Mouse (Mus musculus): ENCODE data around the gene Spg7.

DNA sequence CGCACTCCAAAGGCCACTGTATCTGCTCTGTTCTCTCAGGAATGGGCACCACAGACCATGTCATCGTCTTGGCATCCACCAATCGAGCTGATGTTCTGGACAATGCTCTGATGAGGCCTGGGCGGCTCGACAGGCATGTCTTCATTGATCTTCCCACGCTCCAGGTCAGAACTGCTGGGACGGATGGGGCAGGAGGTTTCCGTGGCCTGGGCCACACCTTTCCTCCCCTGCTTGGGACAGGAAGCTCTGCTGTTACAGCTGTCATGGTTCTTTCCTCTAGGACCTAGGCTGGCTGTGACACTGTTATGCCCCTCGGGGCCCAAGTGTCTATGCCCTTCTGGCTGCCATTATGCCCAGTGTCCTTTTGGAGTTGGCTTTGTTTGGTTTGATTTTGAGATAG is 24.5 kb downstream of the Spg7 start:
- TF ChIP-seq CTCF (IDR thresholded peaks at IDR 0.05; ENCODE audit: low read depth) (no peak), EP300 (IDR thresholded peaks at IDR 0.05; ENCODE audit: low read depth) (no peak)
